Mouse (Mus musculus): ENCODE results near the gene Tnks1bp1. TPM values are rescaled to one million over a fixed set of nuclear protein-coding genes. Genes with fewer than 3 reads are reported as not detected.

Tnks1bp1 gene
- total RNA-seq, 1 experiment from 2014 or later, result 10.6 TPM

DNA sequence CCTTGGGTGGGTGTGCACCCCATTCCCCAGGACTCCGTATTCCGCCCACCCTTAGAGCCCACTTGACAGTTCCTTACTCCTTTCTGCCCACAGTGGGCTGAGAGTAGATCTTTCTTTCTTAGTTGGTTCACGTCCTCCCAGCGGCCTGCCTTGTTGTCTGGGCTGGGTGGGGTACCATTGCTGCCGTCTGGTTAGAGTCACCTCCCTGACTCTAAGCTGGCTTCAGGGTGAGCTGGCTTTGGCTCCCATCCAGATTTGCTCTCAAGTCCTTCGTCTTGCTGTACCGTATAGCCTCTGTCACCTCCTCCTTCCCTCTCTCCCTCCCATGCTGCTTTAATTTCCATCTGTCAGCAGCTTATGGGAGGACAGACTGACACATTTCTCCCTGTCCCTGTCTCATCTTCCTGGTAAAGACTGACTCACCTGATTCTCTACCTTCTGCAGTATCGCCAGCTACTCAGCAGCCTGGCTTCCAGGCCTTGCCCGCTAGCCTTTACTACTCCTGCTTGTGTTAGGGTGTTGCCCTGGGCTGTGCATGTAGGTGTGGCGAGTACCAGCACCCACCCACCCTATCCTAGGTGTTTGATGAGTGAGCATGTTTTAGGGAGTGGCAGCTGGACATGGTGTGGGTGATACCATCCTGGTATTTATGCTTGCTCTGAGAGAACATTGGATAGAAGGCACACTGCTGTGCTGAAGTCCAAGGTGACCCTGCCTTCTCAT lies 20.2 kb downstream of the Tnks1bp1 start:
- no peak for ATAC-seq (ENCODE audit: extremely low read depth, insufficient number of reproducible peaks, low FRiP score, poor library complexity, severe bottlenecking)

DNA sequence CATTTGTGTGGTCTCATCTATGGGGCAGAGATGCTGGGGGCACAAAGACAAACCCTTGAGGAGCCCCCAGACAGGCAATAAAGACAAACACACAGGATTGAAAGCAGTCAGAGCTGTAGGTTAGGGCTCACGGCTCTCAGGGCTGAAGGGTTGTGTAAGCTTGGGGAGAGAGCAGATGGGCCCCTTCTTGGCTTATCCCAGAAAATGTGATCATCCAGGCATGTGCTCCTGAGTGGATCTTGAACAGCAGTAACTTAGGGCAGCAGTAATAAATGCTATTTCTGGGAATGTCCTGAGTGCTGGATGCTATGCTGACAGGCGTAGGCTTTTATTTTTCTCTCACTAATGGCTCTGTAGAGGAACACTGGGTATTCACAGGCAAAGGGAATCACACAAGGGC lies 20.8 kb downstream of the Tnks1bp1 start:
- ATAC-seq (ENCODE audit: extremely low read depth, insufficient number of reproducible peaks, low FRiP score, poor library complexity, severe bottlenecking), result no peak

DNA sequence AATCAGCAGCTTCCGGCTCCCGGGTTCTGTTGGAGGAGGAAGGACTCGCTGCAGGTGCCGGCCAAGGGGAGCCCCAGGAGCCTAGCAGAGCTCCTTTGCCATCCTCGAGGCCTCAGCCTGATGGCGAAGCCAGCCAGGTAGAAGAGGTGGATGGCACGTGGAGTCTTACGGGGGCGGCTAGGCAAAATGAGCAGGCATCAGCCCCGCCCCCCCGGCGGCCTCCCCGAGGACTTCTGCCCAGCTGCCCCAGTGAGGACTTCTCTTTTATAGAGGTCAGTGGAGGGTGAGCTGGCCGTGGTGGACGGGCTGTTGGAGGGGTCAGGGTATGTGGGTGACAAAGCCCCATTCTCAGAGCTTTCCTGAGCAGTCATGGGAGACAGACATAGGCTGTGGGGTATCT lies 22.3 kb downstream of the Tnks1bp1 start:
- no peak for ATAC-seq (ENCODE audit: extremely low read depth, insufficient number of reproducible peaks, low FRiP score, poor library complexity, severe bottlenecking)

DNA sequence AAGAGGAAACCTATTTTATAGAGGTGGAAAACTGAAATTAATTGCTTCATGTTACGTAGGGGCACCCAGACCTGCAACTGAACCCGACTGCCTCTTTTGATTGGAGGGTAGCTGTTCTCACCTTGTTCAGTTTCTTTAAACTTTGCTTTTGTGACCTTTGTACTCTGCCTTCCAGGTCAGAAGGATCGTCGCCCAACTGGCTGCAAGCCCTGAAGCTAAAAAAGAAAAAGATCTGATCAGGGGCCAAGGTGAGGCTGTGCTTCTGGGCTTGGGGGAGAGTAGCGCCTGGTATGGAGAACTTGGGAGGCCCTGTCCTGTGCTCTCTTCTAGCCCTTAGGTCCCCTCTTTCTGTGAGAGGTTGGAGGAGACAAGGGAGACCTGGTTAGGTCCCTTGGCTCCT lies 24.1 kb downstream of the Tnks1bp1 start:
- no peak for ATAC-seq (ENCODE audit: extremely low read depth, insufficient number of reproducible peaks, low FRiP score, poor library complexity, severe bottlenecking)

DNA sequence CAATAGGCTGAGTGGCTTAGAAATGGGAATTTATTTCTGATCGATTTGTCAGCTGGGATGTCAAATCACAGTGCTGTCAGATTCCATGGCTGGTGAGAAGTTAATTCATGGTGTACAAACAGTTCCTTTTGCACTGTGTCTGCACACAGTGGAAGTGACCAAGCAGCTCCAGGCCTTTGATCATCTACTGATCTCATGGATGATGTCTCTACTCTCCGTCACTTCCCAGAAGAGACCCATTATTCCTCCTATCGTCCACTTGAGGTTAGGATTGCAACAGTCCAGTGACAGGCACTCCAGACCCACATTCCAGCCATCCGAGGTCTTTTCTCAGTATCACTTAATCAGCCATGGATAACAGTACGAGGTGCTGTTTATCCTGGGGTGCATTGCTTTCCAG lies 25.9 kb downstream of the Tnks1bp1 start:
- no peak for ATAC-seq (ENCODE audit: extremely low read depth, insufficient number of reproducible peaks, low FRiP score, poor library complexity, severe bottlenecking)

DNA sequence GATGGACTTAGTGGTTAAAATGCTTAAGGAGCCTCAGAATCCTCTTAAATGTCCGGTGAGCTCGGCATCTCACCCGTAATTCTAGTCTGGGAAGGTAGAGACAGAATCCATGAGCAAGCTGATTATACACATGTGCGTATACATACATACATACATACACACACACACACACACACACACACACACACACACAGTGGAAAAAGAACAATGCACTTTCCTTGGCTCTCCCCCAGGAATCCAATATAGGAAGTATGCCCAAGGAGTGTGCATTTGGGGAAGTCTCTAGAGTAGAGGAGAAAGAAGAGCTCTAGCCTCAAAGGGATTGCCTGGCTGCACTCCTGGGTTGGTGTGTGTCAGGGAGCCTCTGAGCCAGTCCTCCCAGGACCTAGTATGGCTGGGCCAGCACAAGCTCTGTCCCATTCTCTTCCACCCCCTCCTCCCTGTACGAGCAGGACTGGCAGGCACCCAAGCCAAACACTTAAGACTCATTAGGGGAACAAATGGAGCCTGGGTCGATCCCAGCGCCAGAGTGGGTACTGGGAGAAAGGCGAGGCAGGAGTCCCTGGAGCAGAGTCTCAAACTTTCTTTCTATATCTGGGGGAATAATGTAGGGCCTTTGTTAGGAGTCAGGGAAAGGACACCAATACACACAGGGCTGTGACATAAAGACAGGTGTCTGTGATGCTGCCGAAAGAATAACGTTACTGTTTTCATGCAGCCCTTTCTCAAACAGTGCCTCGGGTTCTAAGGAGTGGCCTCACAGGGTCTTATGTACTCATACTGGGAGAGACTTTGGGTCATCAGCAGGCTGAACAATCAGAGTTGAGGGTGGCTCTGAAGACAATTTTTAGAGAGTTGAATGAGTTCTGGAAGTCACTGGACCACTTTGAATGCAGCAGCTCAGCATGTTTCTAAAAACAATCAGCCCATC lies 41.2 kb downstream of the Tnks1bp1 start:
- no peak for ATAC-seq (ENCODE audit: extremely low read depth, insufficient number of reproducible peaks, low FRiP score, poor library complexity, severe bottlenecking)

DNA sequence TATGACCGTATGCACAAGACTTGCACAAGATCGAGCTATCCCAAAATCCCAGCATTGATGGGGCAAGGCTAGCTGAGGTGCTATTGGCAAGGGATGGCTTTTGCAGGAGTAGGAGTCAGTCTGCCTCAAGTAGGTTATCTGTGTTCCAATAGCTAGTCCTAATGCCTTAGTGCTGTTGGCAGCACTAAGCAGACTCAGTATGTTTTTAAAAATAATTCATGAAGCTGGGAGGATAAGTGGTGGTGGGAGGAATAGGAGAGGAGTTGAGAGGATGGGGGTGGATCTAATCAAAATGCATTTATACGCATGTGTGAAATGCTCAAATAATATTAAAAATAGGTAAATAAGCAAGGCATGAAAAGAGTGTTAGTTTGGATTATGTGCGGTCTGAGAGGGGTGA lies 43.5 kb downstream of the Tnks1bp1 start:
- ATAC-seq (ENCODE audit: extremely low read depth, insufficient number of reproducible peaks, low FRiP score, poor library complexity, severe bottlenecking), result no peak

DNA sequence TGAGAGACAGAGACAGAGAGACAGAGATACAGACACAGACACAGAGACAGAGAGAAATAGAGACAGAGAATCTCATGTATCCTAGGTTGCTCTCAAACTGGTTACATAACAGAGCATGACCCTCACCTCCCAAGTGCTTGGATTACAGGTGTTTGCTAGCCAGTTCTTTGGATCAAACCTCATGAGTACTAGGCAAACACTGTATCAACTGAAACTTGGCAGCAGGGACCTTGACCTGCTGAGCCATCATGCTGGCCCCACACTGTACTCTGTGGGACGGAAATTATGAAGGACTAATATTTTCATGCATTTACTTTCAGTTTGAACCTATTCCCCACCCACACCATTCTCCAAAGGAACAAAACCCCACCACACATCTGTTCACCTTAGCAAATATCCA lies 45.6 kb downstream of the Tnks1bp1 start:
- no peak for ATAC-seq (ENCODE audit: extremely low read depth, insufficient number of reproducible peaks, low FRiP score, poor library complexity, severe bottlenecking)

DNA sequence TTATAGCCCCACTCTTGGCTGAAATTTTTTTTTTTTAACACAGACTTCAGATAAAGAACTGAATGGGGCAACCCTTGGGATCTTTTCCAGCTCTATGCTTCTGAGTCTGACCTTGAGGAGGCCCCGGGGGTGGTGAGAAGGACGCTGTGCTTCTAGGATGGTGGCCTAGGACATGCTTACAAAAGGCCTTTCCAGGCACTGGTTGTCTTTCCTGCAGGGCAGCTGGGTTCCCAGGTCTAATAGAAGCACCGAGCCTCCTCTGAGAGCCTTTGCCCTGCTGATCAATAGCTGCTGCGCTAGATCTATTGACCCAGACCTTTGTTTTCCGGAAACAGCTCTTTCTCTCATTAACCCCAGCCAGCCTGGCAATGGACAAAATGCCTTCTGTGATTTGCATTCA lies 48.1 kb downstream of the Tnks1bp1 start:
- ATAC-seq (ENCODE audit: extremely low read depth, insufficient number of reproducible peaks, low FRiP score, poor library complexity, severe bottlenecking), result no peak

DNA sequence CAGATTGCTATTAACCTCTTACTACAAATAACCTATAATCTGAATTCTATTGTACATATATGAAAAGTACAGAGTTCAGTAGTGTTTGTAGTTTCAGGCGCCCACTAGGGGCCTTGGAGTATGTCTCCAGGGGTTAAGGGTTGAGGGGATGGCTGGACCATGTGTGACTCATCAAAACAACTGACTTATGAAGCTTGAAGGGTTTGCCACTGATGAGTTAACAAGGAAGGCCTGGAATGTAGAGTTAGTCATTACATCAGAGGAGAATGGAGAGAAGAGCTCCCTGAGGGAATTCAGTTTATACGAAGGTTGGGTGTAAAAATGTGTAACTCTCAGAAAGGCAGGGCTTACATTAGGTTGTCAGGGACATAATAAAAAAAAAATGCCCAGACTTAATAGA lies 50.2 kb downstream of the Tnks1bp1 start:
- no peak for ATAC-seq (ENCODE audit: extremely low read depth, insufficient number of reproducible peaks, low FRiP score, poor library complexity, severe bottlenecking)

DNA sequence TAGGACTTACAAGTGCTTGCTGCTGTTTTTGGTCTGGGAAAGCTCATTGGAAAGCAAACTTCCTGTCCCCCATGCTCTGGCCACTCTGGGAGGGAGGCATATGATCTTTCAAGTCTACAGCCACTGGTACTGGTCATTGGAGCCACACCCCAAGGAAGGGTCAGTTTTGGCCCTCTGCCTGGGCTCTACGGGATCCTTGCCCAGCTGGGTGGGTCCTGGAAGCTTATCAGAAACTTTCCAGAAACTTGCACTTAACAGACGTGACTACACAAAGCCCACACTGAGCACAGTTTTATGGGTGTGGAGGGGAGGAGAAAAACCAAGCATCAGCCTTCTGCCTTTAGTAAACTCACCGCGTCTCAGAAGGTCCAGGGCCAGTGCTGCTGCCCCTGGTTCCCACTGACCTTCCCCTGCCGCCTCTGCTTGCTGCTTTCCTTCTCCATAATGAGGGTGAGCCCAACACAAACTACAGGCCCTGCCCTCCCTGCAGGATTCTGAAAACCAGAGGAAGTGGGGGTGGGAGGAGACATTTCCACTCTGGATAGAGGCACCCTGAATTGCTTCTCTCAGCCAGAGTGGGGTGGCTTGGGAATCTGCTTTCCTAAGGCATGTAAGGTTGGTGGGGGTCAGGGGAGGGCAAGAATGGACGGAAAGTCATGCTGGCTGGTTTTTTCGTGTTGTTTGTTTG lies 51.1 kb downstream of the Tnks1bp1 start:
- no peak for ATAC-seq (ENCODE audit: extremely low read depth, insufficient number of reproducible peaks, low FRiP score, poor library complexity, severe bottlenecking)

DNA sequence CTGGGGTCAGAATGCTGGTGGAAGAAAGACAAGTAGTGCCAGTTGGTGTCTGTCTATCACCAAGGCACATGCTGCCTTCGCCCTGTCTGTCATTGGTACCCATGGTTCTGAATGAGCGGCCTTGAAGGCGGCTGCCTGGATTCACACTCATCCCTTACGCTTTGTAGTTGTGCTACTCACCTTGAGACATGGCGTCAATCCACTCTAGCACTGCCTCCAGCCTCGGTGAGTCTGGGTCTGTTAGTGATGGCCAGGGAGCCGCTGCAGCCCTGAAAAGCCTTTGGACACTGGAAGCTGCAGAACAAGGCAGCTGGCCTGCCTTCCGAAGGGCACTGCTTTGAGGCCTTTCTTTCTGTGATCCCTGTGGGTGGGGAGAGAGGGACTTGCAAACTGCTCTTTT lies 55.4 kb downstream of the Tnks1bp1 start:
- ATAC-seq (ENCODE audit: extremely low read depth, insufficient number of reproducible peaks, low FRiP score, poor library complexity, severe bottlenecking), result no peak

DNA sequence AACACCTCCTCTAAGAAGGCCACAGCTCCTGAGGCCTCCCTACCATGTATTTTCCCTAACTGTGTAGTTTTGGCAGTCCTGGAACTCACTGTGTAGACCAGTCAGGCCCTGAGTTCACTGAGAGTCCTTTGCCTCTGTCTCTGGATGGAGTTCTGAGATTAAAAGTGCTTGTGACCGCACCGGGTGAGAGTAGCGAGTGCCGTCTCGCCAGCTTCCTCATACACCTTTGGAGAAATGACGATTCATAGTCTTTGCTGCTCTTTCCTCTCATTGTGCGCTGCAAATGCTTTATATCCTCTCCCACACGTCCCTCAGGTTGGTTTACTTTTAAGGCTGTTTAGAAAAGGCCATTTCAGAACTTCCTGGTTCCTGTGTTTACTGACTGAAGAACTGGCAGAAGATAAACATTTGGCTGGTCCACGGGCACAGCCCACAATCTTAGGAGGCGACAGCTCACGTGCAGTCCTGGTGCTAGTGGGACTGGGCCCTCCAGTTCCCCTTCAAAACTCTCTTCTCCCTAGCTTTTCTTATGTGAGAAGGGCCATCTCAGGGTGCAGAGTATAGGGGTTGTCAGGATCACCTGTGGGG lies 57.7 kb downstream of the Tnks1bp1 start:
- no peak for ATAC-seq (ENCODE audit: extremely low read depth, insufficient number of reproducible peaks, low FRiP score, poor library complexity, severe bottlenecking)

DNA sequence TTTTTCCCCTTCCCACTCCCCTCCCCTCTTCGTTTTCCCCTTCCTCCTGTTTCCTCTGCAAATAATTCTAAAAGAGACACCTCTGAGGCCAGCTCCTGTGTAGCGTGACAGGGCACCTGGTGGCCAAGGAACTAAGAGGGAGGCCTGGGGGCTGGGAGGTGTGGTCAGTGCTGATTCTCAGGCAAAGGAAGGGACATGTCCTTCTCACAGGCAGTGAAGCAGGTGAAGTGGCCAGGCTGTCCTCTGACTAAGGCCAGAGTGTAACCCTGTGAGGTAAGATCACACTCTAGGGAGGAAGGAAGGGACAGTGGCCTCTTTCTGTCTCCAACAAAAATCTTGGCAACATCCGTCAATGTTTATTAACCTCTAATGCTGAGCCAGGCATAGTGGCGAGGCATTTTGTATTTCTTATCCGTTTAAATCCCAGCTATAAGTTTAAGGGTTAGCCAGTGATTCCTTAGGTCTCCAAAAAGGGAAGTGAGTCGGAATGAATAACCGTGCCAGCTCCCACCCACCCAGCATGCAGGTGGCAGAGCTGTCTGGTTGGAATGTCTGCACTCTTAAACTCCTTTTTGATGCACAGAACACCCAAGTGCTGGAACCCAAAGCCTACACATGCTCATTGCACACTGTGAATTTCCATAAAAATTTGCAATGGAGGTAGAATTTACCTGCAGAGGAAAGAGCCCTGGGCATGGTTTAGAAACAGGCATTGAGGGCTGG lies 58.4 kb downstream of the Tnks1bp1 start:
- no peak for ATAC-seq (ENCODE audit: extremely low read depth, insufficient number of reproducible peaks, low FRiP score, poor library complexity, severe bottlenecking)

DNA sequence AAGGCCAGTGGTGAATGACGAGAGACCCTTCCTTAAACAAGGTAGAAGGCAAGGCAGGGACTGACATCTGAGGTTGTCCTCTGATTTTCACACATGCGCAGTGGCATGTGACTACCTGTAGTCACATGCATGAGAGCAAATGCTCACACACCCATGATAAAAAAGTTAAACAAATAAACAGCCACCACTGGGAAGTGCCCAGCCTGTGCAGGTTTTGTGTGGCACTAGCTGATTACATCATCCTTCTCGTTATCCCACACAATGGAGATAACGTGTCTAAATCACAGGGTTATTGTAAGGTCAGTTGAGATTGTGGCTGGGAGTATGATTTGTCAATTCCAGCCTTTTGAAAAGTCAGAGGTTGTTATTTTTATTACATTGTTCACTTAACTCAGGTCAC lies 59.1 kb downstream of the Tnks1bp1 start:
- ATAC-seq (ENCODE audit: extremely low read depth, insufficient number of reproducible peaks, low FRiP score, poor library complexity, severe bottlenecking), result no peak

DNA sequence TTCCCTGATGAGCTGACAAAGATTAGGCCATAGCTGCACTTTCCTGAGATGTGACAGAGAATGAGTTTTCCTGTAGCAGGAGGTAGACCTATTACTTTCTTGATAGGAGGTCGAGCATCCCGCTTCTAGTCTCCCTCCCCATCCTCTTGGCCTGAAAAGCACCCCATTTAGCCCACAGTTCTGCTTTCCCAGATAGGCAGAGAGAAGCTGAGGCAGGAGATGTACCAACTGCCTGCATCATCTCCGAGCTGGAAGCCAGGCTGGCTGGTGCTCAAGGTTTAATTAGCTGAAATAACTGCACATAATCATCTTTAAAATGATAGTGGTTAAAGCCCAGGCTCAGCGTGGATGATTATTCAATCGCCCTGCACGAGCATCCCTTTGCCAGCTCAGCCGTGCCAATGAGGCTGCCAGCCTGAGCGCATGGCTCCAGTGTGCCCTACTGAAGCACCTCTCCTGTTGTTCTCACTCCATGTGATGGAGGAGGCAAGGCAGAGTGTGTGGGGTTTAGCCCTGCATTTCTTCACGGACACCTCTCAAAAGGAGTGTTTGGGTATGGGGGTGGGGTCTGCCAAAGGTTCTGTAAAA lies 62.6 kb downstream of the Tnks1bp1 start:
- no peak for ATAC-seq (ENCODE audit: extremely low read depth, insufficient number of reproducible peaks, low FRiP score, poor library complexity, severe bottlenecking)
